Mouse (Mus musculus) liver (tissue): ENCODE measurements around the gene Ccdc173.

ENCODE experiments used
- DNase-seq: peaks from one replicate; pipeline ENCODE4 v3.0.0-alpha.2; 2020; ENCODE audit warnings: mixed read lengths

Gene Ccdc173

DNA sequence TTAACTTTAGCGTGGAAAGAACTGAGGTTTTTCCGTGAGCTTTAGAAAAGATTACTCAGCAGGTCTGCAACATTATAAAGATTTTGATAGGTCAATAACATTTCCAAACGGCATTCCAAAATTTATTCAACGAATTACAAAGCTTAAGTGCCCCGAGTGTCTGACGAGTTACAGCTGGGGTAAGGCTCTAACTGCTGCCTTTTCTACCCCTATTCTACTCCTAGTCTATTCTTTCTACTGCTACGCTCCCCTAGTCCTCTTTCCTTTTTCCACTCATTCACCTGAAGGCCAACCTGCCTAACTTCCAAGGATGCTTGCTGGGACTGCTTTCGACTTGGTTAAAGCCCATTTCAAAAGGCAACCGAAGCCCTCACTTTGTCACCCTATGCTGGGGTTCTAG lies 401 bp downstream of the Ccdc173 start:
- no peak for DNase-seq

DNA sequence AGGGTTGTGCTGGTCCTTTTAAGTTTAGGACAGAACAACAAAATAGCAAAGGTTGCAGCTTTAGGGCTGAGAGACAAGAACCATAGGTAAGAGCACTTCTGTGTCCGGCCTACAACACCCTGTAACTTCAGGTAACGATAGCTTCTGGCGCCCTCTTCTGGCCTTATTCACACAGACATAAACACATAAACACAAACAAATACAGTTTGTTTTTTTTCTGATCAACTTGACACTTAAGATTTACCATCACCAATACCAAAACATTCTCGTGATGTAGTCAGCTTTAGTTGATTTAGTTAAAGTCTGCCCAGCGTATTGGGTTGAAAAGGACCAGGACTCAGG lies 10.6 kb downstream of the Ccdc173 start:
- peak; percentile 49 for DNase-seq

DNA sequence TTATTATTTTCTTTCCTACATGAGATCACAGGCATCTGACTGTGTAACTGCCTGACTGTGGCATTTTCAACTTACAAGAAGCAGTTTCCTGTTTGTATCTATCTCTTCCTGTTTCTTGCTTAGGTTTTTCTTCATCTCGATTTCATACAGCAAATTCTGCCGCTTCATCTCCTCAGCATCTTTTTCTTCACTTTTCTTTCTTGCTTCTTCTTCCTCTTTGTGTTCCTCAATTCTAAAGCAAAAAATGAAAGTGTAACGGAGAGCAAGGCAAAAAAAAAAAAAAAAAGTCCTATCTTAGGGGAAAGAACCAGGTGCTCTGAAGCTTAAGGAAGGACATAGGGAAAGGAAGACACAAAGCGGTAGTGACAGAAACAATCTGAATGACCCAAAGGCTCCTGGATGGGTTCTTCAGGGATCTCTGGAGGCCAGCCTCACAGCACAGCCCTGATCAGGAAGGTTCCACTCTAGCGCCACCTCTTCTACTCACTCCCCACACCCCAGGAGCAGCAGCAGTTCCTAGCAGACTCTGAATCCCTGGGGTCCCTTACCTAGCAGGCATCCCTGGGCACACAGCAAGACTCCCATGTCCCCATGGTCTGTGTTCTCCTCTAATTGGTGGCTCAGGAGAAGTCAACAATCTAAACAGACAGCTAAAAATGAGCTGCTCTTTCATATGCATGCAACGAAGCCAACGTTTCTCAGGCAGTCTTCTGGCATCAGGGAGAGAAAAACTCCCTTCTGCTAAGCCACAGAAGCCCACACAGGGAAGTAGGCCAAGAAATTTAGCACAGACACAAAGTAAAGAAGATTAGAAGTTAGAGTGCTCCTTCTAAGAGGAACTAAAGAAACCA lies 11.2 kb downstream of the Ccdc173 start:
- DNase-seq = no peak

DNA sequence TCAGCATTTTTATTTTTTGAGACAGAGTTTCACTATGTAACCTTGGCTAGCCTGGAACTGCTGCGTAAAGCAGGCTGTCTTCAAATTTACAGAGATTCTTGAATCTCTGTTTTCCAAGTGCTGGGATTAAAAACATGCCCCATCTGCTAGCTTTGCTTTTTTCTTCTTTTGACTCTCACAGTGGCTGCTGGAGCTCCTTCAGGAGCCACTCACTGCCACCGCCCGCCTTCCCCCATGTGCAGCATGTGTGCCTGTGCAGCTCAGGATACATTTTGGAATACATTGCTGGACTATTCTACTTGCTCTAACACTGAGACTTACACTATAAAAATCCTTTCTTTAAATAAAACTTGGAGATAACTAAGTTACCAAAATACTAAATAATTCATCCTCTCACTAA lies 16.0 kb downstream of the Ccdc173 start:
- DNase-seq = no peak

DNA sequence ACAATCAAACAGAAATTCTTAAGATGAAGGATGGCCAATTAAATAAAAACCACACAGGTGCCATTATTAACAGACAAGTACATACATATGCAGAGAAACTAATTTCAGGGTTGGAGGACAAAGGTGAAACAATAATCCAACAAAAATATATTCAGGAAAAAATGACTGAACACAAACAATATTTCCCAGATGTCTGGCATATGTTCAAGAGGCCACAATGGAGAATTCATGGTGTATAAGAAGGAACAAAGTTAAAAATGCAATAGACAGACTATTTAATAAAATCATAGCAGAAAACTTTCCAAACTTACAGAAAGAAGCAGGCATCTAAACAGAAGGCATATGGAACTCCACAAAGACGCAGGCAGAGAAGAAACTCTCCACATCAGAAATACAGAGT lies 24.7 kb downstream of the Ccdc173 start:
- no peak for DNase-seq

DNA sequence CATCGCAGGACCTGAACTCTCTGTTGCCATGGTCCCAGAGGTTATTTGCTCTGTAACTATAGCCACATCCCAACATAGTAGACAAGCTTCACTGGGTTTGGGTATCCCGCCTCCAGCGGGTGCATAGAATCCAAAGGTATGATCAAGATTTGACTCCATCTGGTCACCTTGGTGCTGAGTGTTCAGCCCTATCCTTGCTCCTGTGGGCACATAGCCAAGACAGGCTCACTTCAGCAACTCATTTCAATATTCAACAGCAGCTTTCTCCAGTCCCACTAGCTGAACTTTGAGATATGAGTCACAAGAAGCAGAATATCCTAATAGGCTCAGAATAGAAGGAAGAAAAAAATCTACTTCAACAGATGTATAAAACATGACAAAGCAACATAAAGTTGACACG lies 26.0 kb downstream of the Ccdc173 start:
- DNase-seq = no peak

DNA sequence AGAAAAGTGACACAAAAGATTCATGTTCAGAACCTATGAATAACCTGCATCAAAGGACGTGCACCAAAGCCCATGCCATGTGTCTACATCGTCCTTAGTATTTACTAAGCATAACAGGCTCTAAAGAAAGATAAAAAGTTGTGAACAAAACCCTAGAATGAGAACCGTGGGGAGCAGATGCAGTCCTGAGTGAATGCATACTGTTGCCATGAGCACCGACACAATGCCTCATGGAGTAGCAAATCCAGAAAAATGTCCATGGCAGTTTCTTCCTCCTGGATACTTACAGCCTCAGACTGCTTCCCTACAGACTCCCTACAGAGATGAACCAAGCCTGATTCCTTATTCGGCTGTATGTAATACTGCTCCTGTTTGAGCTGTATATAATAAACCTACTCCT lies 28.4 kb downstream of the Ccdc173 start:
- DNase-seq = no peak

DNA sequence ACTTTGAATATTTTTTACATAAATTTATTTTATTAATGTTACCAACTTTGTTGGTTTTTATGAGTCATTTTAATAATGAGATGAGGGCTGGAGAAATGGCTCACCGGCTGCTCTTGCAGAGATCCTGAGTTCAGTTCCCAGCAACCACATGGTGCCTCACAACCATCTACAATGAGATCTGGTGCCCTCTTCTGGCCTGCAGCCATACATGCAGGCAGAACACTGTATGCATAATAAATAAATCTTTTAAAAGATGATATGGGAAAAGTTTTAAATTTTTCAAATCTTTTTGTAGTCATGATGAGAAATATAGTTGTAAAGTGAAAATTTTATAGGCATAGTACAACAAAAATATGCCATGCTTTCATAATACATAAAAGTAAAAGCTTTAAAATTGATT lies 44.3 kb downstream of the Ccdc173 start:
- DNase-seq = no peak

DNA sequence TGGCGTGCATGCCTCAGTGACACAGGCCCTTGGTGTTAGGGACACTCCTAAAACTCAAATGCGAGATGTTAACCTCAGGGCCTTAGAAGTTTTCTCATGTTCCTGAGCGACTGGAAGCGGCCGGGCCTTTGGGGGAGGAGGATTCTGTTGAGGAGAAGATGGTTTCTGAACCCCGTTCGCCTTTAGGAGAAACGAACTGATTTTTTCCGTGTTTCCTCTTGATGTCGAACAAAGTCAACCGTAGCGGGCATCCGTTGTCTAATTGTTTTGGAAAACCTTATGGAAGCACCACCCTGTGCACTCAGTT lies 65.9 kb downstream of the Ccdc173 start:
- DNase-seq = no peak

DNA sequence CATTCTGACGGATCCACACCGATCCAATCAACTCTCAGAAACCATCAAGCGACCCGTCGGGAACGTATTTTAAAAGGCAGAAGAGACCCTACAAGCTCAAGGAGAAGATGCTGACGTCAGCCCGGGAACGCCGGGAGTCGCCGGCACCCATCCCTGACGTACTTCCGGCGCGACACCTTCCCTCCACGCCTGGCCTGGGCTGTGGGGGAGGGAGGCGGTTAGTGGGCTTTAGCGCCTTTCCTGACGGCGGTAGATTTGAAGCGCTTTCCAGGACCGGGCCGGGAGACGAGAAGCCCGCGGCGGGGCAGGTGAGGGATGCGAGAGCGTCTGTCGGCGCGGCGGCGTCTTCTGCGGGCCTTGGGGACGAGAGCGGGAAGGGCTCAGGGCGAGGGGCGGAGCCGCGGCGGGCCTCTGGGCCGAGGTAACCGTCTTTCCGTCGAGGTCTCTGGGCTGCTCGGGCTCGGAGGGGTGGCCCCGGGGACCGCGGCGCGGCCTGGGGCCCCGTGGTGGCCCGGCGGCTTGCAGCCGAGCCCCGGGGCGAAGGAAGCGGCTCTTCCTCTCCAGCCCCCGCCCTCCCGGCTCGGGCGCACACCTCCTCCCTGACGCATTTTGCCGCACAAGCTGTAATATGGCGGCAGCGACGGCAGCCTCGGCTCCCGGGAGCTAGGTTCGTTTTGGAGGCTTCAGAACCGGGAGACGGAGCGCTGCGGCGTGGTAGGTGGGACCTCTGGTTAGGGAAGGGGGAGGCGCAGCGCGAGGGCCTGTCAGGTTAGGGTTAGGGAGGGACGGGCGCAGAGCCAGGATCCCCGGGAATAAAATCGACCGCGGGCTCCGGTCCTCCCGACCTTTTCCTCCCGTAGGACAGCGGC lies 66.5 kb downstream of the Ccdc173 start:
- DNase-seq = peak; percentile 90

DNA sequence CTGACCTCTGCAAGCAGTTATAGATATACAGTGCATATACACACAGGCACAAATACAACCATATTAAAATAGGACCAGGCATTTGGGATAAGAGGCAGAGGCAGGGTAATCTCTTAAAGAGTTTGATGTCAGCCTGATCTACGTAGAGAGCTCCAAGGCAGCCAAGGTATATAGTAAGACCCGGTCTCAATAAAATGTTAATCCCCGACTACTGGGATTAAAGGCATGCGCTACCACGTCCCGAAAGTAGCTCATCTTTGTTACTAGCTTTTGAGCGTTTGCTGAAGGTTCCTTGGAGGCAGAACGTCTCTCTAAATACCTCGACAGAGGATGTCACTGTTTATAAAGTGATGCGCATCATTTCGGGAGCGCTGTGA lies 67.1 kb downstream of the Ccdc173 start, which contains the start of gene Ppig:
Gene Ppig (plus strand): TSS at position 273 of the 377 bp plus-strand sequence.
- no peak for DNase-seq

DNA sequence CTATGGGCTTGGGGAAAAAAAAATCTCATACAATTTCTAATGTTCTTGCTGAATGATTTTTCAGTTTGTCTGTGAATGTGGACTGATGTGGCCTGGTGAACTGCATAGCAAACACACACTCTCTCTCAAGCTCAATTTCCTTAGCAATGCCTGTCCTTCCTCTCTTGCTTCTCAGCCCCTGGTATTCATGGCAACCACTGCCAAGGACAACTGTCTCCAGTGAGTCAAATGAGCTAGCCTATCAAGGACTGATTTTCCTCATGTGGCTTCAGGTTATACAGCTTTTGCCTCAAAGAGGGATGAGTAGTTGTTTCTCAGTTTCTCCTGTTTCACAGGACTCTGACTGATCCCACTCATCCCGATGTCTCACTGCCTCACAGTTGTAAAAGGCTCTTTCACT lies 70.3 kb downstream of the Ccdc173 start:
- no peak for DNase-seq

DNA sequence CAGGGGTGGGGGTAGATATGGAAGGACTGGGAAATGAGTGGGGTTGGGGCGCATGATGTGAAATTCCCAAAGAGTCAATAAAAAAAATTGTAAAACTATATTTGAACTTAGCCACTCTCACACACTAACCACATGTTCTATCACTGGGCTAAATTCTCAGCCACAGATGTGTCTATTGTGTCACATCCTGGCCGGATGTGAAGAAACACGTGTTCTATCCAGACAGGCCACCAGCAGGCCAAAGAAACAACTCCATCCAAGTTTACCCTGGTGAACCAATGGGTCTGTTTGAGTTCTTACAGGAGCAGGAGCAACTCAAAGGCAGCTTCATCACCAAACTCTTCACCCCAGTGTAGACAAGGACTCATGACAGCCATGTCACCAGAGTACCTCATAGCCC lies 72.9 kb downstream of the Ccdc173 start:
- no peak for DNase-seq

DNA sequence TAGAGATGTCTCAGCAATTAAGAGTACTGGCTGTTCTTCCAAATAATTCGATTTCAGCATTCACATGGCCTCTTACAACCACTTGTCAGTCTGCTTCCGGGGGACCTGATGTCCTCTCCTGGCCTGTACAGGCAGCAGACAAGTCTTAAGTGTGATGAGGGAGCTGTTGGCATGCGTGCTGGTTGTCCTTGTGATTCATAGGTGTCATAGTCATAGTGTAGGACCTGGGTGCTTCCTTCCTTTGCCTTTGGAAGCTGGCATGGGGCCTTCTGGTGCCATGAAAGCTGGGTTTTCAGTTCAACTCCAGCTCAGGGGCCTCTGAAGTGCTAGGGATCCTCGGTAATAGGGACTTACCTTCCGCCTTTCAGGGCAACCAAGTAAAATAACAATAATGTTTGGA lies 75.2 kb downstream of the Ccdc173 start:
- no peak for DNase-seq

DNA sequence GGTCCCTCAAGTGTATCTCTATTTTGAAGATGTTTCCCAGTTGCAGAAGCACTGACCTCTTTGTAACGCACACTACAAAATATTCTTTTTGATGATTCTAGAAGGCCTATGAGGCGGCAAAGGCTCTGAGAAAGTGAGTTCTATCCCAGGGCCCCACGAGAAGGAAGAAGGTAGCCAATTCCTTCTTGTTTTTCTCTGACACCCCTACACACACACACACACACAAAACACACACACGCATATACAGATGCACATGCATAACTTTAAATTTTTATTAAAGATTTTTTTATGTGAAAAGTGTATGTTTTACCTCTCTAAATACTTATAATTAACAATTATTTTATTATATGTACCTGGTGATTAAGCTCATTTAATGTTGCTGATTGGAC lies 75.8 kb downstream of the Ccdc173 start:
- DNase-seq = no peak

DNA sequence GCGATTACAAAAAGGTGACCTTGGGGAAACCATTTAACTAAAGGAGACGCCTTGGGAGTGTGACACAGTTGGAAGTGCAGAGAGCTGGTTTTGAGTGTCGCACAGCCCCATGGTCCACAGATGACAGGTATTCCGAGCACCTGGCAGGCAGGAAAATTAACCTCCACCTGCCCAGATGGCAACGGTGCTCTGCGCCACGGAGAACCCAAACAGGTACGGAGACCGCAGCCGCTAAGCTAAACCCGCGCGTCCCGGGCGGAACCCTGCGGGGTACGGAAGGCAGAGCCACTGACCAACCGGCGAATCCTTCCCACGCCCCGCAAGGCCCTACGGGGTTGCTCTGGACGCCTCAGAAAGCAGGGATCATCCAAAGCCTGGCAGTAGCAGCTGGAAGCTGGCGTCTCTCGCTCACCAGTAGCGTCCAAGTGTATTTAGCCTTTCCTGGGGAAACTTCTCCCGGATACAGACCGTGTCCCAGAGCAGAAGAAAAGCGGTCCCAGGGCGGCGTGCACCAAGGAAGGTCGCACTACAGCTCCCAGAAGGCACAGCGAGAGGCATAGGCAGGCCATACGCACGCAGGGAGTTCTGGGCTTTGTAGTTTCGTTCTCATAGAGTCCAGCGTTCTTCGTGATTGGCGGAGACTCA lies 76.3 kb downstream of the Ccdc173 start, which contains the start of gene Fastkd1:
Gene Fastkd1 (minus strand): TSS at position 536 of the 645 bp plus-strand sequence.
- DNase-seq = peak; percentile 85

DNA sequence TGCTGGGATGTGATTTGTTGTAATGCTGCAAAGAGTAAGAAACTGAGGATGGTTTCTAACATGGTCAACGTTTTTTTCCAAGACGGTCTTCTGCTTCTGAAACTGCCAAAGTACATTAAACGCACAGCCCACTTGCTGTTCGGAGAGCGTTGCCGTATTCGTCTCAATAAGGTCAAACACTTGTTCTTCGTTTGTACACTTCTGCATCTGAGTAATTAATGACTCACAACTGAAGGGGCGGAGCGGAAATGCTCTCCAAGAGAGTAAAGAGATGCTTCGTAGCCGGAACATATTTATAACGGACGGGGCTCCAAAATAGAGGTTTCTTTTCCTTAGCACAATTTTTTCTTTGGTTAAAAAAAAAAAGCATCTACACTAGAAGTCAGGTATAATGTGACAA lies 77.2 kb downstream of the Ccdc173 start:
- no peak for DNase-seq
